Mouse (Mus musculus): ENCODE results near the gene Stk16. TPM values are rescaled to one million over a fixed set of nuclear protein-coding genes. Genes with fewer than 3 reads are reported as not detected.
"Not testable (repeated sequence)": the region's sequence is repeated elsewhere in the genome, so short reads cannot be mapped to it uniquely, and the experiment has no call there.

The Stk16 gene
- polyA plus RNA-seq, 1 experiment from 2014 or later: 117 TPM

- H3K9me3 ChIP-seq (replicated peaks; ENCODE audit: control insufficient read depth, low read length); H3K9ac ChIP-seq (replicated peaks; ENCODE audit: low read length); DNase-seq (ENCODE audit: low spot score); H3K4me3 ChIP-seq (ENCODE audit: low read depth, low read length); H3K36me3 ChIP-seq (replicated peaks; ENCODE audit: control insufficient read depth, insufficient read depth, low read depth, low read length); H3K4me2 ChIP-seq (ENCODE audit: low read depth, low read length); ATAC-seq (replicated peaks; ENCODE audit: insufficient number of reproducible peaks, low FRiP score, low TSS enrichment, low read depth); H3K4me1 ChIP-seq (ENCODE audit: control insufficient read depth, insufficient read depth, low read length); H3K27me3 ChIP-seq (ENCODE audit: control insufficient read depth, insufficient read depth, low read length); H3K27ac ChIP-seq (replicated peaks; ENCODE audit: low read depth, low read length): not testable (repeated sequence)
- 61% methylated on average over 4 of the region's 4 CpGs for WGBS
Observed at GRCm38 (mm10) chr1:75232489-75232888, 21.9 kb downstream of the Stk16 start.

- DNase-seq (ENCODE audit: low spot score) (peak; percentile 58), ATAC-seq (replicated peaks; ENCODE audit: insufficient number of reproducible peaks, low FRiP score, low TSS enrichment, low read depth) (no peak)
- no peaks in the 10 kb centered on the region for H3K36me3 ChIP-seq (replicated peaks; ENCODE audit: control insufficient read depth, insufficient read depth, low read depth, low read length)
- H3K27ac ChIP-seq (replicated peaks; ENCODE audit: low read depth, low read length): no peak overlapping the region
- no peak overlapping the region for H3K4me2 ChIP-seq (ENCODE audit: low read depth, low read length)
- H3K9me3 ChIP-seq (replicated peaks; ENCODE audit: control insufficient read depth, low read length): no peaks in the 10 kb centered on the region
- under 1% methylated on average over 8 of the region's 8 CpGs for WGBS
- H3K9ac ChIP-seq (replicated peaks; ENCODE audit: low read length): no peak overlapping the region
- H3K27me3 ChIP-seq (ENCODE audit: control insufficient read depth, insufficient read depth, low read length): no peaks in the 10 kb centered on the region
- no peak overlapping the region for H3K4me3 ChIP-seq (ENCODE audit: low read depth, low read length)
- H3K4me1 ChIP-seq (ENCODE audit: control insufficient read depth, insufficient read depth, low read length): 0 out of 2 replicates have a peak, but pooled peaks cover 2% of the 10 kb centered on the region
Observed at GRCm38 (mm10) chr1:75234606-75235005, 24.0 kb downstream of the Stk16 start.

DNA sequence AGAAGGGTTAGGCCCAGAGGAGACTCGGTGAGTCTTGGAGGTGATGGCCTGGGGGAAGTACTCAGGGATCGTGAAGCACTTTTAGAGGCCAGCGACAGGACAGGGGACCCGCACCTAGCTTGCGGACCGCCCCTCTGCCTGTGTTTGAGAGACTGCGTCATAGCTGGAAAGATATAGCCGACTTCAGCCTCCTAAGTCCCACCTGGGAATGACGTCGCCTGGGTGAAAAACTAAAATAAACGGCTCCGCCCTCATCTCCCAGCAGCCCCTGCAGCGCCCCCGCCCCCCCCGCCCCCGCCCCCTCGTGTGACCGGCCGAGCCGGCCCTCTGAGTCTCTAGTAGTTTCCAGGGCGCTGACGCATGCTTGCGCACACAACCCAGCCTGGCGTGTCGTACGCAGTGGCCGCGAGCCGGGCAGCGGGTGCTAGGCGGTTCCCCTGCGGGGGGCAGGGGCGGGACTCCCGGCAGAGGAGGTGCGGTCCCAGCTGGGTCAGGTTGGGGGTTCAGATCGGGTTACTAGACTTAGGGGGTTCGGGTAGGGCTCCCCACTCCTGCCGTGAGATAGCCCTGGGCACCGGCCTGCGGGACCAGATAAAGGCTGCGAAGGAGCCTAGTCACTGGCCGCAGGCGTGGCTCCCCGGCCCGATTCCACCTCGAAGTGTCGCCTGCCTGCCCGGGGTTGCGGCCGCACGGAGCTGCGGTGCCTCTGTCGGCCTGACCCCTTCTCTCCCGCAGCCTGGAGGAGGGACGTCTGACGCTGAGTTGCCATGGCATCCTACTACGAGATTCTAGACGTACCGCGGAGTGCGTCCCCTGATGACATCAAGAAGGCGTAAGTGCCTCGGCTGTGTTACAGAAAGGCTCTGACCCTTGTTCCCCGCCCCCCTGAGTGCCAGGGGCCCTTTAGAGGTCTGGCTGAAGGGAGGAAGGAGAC, 25.7 kb downstream of the Stk16 start, which contains the start of gene Dnajb2:
TSS of gene Dnajb2 (plus strand) at position 290 of the 934 bp plus-strand sequence.
- Histone ChIP-seq H3K9me3 (replicated peaks; ENCODE audit: control insufficient read depth, low read length) (no peaks in the 10 kb centered on the region), H3K9ac (replicated peaks; ENCODE audit: low read length) (peak within 1 kb of the TSS; percentile 78), H3K27me3 (ENCODE audit: control insufficient read depth, insufficient read depth, low read length) (no peaks in the 10 kb centered on the region), H3K4me2 (ENCODE audit: low read depth, low read length) (peak within 1 kb of the TSS; percentile 93), H3K4me1 (ENCODE audit: control insufficient read depth, insufficient read depth, low read length) (0 out of 2 replicates have a peak, but pooled peaks cover 2% of the 10 kb centered on the region), H3K4me3 (ENCODE audit: low read depth, low read length) (peak within 1 kb of the TSS; percentile 68), H3K27ac (replicated peaks; ENCODE audit: low read depth, low read length) (peak within 1 kb of the TSS; percentile 70), H3K36me3 (replicated peaks; ENCODE audit: control insufficient read depth, insufficient read depth, low read depth, low read length) (no peaks in the 10 kb centered on the region)
- WGBS: under 1% methylated on average over 64 of the region's 64 CpGs
- DNase-seq (ENCODE audit: low spot score) (peak; percentile 83), ATAC-seq (replicated peaks; ENCODE audit: insufficient number of reproducible peaks, low FRiP score, low TSS enrichment, low read depth) (peak; percentile 91)

DNA sequence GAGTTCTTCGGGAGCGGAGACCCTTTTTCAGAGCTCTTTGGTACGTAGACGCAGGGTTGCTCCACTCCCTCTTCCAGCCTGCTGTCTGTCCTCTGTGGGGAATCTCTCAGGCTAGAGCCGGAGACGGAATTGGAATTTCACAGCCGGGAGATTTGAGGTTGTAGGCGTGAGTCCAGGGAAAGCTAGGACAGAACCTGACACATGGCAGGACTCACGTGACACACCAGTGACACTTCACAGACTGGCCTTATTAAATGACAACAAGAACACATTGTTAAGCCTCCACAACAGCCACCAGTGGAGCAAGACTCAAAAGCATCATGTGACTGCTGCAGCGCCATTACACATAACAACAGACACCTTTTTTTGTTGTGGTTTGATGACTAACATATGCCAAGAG, 29.0 kb downstream of the Stk16 start:
- DNase-seq (ENCODE audit: low spot score): no peak

DNA sequence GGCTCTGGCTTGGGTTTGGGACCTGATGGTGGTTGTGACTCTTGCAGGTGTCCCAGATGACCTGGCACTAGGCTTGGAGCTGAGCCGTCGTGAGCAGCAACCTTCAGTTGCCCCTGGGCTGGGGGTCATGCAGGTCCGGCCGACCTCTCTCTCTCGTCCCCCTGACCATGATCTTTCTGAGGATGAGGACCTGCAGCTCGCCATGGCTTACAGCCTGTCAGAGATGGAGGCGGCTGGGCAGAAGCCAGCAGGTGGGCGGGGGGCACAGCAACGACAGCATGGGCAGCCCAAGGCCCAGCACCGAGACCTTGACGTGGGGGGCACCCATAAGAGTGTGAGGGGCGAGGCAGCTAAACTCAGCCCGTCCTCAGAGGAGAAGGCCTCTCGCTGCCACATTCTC, 32.8 kb downstream of the Stk16 start:
- H3K9ac ChIP-seq (replicated peaks; ENCODE audit: low read length): no peak overlapping the region
- ATAC-seq (replicated peaks; ENCODE audit: insufficient number of reproducible peaks, low FRiP score, low TSS enrichment, low read depth): no peak
- no peak overlapping the region for H3K4me2 ChIP-seq (ENCODE audit: low read depth, low read length)
- H3K27me3 ChIP-seq (ENCODE audit: control insufficient read depth, insufficient read depth, low read length): no peaks in the 10 kb centered on the region
- no peaks in the 10 kb centered on the region for H3K36me3 ChIP-seq (replicated peaks; ENCODE audit: control insufficient read depth, insufficient read depth, low read depth, low read length)
- H3K9me3 ChIP-seq (replicated peaks; ENCODE audit: control insufficient read depth, low read length): no peaks in the 10 kb centered on the region
- no peaks in the 10 kb centered on the region for H3K4me1 ChIP-seq (ENCODE audit: control insufficient read depth, insufficient read depth, low read length)
- H3K27ac ChIP-seq (replicated peaks; ENCODE audit: low read depth, low read length): no peak overlapping the region
- 90% methylated on average over 14 of the region's 14 CpGs for WGBS
- no peak overlapping the region for H3K4me3 ChIP-seq (ENCODE audit: low read depth, low read length)
- no peak for DNase-seq (ENCODE audit: low spot score)

More for the DNA sequence above, 29.0 kb downstream of the Stk16 start:
- Histone ChIP-seq H3K9me3 (replicated peaks; ENCODE audit: control insufficient read depth, low read length) (no peaks in the 10 kb centered on the region), H3K4me3 (ENCODE audit: low read depth, low read length) (no peak overlapping the region), H3K36me3 (replicated peaks; ENCODE audit: control insufficient read depth, insufficient read depth, low read depth, low read length) (no peaks in the 10 kb centered on the region), H3K4me1 (ENCODE audit: control insufficient read depth, insufficient read depth, low read length) (0 out of 2 replicates have a peak, but pooled peaks cover 2% of the 10 kb centered on the region), H3K4me2 (ENCODE audit: low read depth, low read length) (no peak overlapping the region), H3K27me3 (ENCODE audit: control insufficient read depth, insufficient read depth, low read length) (no peaks in the 10 kb centered on the region), H3K27ac (replicated peaks; ENCODE audit: low read depth, low read length) (no peak overlapping the region), H3K9ac (replicated peaks; ENCODE audit: low read length) (no peak overlapping the region)
- ATAC-seq (replicated peaks; ENCODE audit: insufficient number of reproducible peaks, low FRiP score, low TSS enrichment, low read depth): no peak
- 87% methylated on average over 10 of the region's 10 CpGs for WGBS

DNA sequence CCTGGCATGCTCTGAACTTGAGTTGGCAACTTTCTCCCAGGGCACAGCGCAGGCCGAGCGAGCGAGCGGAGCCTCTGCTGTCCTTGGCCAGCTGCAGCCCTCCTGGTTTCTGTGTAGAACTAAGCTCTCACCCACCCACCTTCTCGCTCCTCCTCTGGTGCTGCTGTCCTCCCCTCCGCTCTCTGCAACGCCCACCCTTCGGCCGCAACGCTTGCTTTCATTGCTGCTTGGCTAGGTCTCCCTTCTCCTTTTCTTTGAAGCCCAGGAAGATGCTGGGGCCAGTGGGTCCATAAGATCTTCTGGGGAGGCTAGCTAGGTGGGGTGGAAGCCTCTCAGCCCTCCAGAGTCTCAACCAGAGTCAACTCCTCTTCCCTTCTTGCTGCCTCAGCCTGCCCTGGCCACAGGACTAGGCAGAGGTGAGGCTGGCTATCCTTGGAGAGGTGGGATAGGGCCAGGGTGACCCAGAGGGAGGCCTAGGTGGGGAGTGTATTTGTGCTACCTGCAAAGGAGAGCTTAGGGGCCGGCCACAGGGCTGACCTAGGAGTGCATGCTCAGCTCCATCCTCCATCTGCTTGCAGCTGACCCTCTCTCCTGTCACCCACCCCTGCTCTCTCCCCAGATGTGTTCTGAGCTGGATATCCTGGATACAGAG, 33.7 kb downstream of the Stk16 start:
- Histone ChIP-seq H3K9ac (replicated peaks; ENCODE audit: low read length) (no peak overlapping the region), H3K27ac (replicated peaks; ENCODE audit: low read depth, low read length) (no peak overlapping the region), H3K4me1 (ENCODE audit: control insufficient read depth, insufficient read depth, low read length) (no peaks in the 10 kb centered on the region), H3K4me3 (ENCODE audit: low read depth, low read length) (no peak overlapping the region), H3K27me3 (ENCODE audit: control insufficient read depth, insufficient read depth, low read length) (no peaks in the 10 kb centered on the region), H3K9me3 (replicated peaks; ENCODE audit: control insufficient read depth, low read length) (no peaks in the 10 kb centered on the region), H3K4me2 (ENCODE audit: low read depth, low read length) (no peak overlapping the region), H3K36me3 (replicated peaks; ENCODE audit: control insufficient read depth, insufficient read depth, low read depth, low read length) (no peaks in the 10 kb centered on the region)
- ATAC-seq (replicated peaks; ENCODE audit: insufficient number of reproducible peaks, low FRiP score, low TSS enrichment, low read depth): no peak
- no peak for DNase-seq (ENCODE audit: low spot score)
- 83% methylated on average over 12 of the region's 12 CpGs for whole genome bisulfite sequencing

DNA sequence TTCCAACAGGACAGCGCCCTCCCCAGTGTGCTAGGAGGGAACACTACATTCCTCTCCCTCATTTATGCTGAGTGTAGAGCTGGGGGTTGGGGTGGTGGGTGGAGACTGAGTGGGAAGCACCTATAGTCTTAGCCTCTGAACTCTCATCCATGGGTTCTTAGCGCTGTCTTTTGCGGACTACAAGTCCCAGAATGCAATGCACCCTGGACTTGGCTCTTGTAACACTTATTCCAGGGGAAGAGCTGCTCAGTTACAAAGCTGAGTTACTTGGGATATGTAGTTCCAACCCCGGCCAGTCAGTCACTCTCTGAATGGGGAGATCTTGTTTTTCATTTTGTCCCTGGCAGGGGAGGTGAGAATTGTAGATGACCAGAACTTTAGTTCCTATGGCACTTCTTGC, 34.2 kb downstream of the Stk16 start:
- WGBS: 11% methylated on average over 4 of the region's 4 CpGs
- ATAC-seq (replicated peaks; ENCODE audit: insufficient number of reproducible peaks, low FRiP score, low TSS enrichment, low read depth) (no peak), DNase-seq (ENCODE audit: low spot score) (peak; percentile 68)
- Histone ChIP-seq H3K4me1 (ENCODE audit: control insufficient read depth, insufficient read depth, low read length) (no peaks in the 10 kb centered on the region), H3K27ac (replicated peaks; ENCODE audit: low read depth, low read length) (no peak overlapping the region), H3K4me2 (ENCODE audit: low read depth, low read length) (no peak overlapping the region), H3K9me3 (replicated peaks; ENCODE audit: control insufficient read depth, low read length) (no peaks in the 10 kb centered on the region), H3K27me3 (ENCODE audit: control insufficient read depth, insufficient read depth, low read length) (no peaks in the 10 kb centered on the region), H3K36me3 (replicated peaks; ENCODE audit: control insufficient read depth, insufficient read depth, low read depth, low read length) (no peaks in the 10 kb centered on the region), H3K9ac (replicated peaks; ENCODE audit: low read length) (no peak overlapping the region), H3K4me3 (ENCODE audit: low read depth, low read length) (no peak overlapping the region)
